Mouse (Mus musculus) spleen, postnatal 4 days (tissue): Measurements from ENCODE around the gene Gm38394.
"Not testable (repeated sequence)": the region's sequence is repeated elsewhere in the genome, so short reads cannot be mapped to it uniquely, and the experiment has no call there.

ENCODE experiments used
- DNase-seq, 2 experiments: peaks; one replicate each; pipeline ENCODE4 v3.0.0; 2022; ENCODE audit warnings: low spot score in 2 of 2

Gm38394 gene

DNA sequence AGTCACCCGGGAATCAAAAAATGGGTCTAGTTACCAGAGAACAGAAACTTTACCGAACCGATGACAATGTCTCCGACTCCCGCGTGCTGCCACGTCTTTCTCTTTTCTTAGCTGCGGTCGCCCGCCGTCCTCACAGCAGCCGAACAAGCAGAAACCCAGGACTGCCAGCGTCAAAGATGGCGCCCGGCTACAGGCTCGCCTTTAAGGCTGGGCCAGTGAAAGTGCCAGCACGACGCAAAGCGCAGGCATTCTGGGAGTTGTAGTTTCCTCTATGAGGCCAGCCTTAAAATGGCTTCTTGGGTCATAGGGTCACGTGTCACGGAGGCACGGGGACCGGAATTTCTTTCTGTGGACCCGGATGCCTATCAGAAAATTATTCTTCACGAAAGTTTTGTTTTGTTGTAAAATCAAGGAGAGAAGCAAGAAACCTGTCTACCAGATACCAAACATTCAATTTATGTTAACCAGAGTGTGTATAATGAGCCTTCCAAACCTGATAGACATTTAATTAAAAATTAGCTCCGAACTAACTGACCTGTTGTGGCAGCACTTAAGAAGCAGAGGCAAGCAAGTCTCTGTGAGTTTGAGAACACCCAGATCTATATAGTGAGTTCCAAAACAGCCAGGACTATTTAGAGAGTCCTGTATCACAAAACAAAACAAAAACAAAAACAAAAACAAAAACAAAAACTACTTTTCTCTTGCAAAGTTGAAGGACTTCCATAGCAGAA is at the start of gene Gm38394:
Gm38394 (minus strand) TSS at position 116 of the 731 bp plus-strand sequence.
- DNase-seq, result peak; percentile 90 to 93

DNA sequence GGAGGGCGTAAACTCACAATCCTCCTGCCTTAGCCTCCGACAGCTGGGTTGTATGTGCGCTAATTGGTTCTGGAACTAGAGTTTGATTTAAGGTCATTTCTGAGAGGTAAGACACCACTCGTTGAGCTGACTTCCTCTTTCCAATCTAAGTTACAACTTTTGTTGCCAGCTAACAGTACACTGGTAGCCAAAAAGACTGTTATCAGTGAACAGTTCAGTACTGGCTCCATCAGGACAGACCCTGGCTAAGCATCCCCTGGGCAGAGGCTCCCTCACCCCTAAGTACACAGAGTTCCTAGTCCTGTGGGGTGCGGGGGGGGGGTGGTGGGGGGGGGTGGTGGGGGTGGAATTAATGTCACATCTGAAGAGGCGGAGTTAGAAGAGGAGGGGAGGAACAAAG is 49.8 kb upstream of the Gm38394 start:
- DNase-seq, result no peak

DNA sequence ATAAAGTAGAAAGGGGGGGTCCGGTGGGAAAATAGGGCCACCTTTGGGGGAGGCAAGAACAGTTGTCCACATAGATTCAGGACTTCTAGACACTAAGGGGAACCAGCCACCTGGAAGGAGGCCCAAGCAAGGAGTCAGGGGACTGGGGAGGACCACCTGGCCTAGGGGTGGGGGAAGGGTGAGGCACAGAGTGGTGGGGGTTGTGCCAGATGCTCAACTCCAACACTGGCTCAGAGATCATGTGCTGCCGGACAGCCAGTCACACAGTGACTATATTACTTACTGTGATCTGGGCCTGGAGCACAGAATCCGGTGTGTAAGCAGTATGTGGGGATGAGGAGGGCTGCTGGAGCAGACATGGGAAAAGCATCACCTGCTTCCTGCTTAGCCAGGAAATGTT is 48.2 kb upstream of the Gm38394 start:
- no peak for DNase-seq

DNA sequence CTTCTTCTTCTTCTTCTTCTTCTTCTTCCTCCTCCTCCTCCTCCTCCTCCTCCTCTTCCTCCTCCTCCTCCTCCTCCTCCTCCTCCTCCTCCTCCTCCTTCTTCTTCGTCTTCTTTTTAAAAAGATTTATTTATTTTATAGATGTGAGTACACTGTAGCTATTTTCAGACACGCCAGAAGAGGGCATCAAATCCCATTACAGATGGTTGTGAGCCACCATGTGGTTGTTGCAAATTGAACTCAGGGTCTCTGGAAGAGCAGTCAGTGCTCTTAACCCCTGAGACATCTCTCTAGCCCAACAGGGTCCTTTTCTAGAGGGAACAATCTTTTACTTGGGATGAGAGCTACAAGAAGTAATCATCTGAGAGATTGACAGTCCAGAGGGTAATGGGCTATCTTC is 40.7 kb upstream of the Gm38394 start:
- not testable (repeated sequence) for DNase-seq

DNA sequence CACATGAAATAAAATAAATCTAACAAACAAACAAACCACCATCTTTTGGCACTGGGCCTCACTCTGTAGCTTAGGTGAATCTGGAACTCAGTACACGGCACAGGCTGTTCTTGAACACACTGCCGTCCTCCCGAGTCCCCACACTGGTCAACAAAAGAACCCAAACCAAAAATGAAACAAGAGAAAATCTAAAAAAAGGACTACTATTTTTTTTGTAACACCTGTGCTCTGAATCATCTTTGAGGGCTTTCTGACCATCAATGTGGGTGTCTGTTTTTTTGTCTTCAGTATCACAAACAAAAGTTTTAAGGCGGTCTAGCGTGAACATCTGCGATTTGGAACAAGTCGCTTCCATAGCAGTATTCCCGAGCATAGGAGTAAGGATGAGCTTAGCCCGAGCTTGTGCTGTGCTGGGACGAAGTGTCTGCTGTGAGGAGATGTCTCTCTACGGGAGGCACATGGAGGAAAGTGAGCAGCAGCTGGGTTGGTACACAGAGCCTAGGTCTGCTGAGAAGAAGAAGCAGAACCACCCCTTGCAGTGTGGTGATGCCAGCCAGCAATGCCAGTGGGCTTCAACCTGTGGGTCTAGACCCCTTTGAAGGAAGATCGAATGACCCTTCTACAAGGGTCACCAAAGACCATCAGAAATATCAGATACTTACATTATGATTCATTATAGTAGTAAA is 37.0 kb upstream of the Gm38394 start:
- no peak for DNase-seq

DNA sequence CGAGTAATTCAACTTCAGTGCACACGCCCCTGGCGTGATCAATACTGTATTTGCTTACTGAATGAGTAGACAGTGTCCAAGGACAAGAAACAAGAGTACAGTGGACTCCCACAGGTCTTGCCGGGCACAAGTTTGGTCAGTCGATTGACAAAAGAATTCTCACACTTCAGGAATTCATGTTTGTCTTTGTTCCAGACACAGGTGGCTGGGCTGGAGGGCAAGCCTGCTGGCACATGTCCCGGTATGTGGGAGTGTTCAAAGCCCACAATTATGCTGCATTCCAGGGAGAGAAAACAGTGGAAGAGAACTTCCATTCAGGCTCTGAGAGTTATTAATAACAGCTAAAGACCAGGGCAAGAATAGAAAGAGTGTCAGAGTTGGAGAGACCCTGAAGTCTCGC is 34.8 kb upstream of the Gm38394 start:
- no peak for DNase-seq

DNA sequence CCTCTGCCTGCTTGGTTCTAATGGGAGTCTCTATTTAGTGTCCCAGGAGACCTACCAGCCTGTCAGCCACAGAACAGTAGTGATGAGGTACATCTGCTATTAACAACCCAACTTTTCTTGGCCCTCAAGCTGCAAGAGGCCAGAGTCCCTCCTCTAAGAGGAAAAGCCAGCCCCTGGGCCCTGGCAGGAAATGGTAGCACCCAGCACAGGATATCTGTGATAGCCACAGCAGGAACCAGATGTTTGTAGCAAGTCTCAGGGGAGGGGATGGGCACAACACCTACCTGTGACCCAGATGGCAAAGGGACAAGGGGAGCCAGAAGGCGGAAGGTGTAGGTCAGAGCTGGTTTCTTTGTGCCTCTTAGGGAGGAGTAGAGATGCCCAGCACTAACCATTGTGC is 33.8 kb upstream of the Gm38394 start:
- peak in 1 of 2 experiments; percentile 54 for DNase-seq

DNA sequence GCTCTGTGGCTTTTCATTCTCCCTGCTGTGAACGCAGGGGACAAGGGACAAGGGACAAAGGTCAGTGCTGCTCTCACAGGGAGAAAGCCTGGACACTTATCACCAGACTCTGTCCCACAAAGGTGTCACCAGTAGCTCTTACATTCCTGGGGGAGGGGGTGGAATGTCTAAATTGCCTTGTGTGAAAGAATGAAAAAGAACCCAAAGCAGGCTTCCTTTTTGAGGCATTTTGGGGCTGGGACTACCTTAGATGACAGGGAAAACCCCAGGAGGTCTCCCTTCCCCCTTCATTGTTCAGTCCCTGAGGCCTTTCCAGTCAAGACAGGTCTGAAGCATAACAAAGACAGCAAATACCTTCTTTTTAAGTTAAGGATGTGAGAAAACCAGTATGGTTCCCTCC is 33.2 kb upstream of the Gm38394 start:
- no peak for DNase-seq

DNA sequence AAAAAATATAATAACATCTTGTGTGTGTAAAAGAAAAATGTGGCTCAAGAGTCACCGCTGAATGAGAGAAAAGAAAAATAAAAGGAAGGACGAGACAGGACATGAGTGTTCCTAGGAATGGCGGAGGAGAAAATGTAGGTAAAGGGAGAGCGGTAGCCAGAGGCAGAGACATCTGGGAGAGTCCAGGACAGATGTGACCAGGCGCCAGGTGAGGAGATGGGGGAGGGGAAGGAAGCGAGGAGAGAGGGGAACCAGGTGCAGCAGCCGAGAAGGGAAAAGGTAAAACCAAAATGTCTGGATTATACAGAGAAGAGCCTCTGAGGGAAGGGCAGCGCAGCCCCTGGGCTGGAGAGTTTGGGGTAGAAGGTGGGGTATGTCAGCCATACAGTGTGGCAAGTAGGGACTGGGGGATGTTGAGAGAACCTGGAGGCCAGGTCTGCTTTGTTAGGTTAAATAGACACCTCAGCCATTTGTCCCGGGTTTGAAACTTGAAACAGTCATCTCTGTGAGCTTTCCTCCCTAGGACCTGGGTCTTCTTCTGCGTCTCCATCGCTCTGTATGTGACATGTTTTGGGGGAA is 32.5 kb upstream of the Gm38394 start:
- DNase-seq, result no peak

DNA sequence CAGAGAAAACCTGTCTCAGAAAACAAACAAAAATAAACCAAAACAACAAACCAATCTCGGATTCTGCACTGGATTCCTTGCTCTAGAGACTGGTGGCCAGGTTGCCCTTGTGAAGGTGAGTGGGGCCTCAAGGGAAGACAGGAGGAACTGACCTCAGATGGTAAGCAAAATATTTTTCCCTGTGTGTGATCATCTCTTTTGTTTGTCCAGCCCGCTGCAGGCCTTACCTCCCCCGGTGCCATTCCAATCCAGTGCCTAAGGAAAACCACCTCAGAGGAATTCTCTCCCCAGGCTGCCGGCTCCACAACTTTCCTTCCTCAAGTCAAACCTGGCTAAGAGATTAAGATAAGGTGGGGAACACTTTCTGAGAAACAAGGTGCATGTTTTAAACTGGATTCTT is 31.1 kb upstream of the Gm38394 start:
- DNase-seq, result no peak

DNA sequence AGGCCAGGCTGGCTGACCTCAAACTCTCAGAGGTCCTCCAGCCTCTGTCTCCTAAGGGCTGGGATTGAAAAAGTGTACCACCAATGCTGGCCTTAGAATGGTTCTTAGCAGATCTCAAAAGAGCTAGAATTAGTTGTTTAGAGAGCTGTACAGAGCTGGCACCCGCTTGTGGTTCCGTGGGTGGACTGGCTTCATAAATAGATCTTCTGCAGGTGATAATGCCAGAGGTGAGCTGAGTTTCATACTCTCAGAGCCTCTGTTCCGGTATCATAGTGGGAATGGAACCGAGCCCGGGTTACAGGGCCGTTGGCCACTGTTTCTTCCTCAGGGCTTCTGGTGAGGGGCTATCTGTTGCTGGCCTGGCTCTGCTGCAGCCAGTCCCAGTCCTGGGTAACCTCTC is 29.9 kb upstream of the Gm38394 start:
- no peak for DNase-seq

DNA sequence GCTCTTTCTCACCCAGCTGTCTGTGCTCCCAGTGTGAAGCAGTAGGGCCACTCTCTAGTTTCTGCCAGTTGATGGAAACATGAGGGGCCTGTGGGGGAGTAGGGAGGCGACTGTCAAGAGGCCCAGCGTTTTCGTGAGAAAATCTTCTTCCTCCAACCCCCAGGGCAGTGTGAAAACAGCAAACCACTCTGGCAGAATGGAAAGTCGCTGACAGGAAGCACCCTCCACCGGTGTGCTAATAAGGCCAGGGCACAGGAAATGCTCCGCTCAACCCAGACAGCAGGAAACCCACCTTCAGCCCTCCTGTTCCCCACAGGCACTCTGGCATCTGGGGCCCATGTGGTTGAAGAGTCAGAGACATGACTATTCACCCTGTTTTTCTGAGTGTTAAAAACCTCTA is 28.8 kb upstream of the Gm38394 start, which contains the start of gene Lax1:
Lax1 (minus strand) TSS at position 212 of the 400 bp plus-strand sequence.
- peak; percentile 52 to 75 for DNase-seq

DNA sequence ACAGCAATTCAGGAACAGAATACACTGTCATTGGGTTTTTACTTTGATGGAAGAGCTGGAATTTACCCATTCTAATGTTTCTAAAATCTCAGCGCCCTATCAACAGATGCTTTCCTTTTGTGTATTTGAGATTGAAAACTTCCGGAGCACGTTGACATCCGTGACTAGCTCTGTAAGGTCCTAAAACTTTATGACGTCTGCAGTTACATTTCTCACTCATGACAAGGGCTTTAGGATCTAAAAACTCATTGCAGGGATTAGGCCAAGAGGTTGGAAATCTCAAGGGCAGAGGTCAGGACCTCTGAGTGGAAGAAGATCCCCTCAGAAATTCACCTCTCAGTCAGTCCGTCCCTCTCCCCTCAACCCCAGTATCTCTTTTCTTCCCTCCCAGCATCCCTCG is 27.2 kb upstream of the Gm38394 start:
- DNase-seq, result no peak

DNA sequence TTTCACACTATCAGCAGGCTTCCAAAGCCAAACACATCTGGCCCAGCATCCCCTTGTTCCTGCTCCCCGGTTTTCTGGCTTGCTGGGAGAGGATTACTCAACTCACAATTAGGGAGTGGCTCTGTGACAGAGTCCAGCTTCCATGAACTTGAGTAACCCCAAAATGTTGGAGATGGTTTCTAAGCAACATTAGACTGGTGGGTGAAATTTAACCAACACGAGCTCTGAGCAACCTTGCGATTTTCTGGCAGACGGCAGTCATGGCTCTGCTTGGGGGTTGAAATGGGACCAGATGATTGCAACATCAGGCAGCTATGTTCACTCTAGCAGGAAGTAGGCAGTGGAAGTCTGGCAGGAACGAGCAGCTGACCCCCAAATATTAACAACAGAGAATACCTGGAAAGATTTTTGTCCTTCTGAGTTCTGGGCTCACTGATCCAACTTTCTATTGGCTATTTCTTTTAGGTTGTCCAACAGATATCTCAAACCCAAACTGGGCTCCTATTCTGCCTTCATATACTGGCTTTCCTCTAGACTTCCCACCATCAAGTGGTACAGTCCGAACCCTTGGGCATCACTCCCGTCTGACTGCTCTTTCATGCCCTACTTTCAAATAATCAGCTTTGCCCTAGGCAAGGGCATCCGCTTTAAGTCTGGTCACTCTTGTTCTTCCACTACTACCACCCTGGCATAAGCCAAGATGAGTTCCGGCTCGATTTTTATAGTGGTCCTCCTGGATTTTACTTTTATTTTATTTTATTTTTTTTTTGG is 24.8 kb upstream of the Gm38394 start:
- DNase-seq, result no peak

DNA sequence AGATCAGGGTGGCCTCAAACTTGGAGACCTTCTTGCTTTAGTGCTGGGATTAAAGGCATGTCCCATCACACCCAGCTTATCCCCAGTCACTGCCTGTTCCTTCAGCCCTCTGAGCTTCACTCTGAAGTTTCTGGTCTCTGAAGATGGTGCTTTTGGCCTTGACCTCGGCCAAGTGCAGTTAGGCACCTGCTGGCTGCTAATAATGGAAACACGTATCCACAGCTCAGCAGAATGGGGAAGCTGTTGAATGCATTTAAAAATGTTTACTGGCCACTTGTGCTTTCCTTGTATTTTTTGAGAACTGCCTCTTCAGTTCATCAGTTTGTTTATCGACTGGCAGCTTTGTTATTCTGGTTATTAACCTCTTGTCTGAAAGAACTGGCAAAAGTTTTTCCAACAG is 10.7 kb upstream of the Gm38394 start:
- no peak for DNase-seq

DNA sequence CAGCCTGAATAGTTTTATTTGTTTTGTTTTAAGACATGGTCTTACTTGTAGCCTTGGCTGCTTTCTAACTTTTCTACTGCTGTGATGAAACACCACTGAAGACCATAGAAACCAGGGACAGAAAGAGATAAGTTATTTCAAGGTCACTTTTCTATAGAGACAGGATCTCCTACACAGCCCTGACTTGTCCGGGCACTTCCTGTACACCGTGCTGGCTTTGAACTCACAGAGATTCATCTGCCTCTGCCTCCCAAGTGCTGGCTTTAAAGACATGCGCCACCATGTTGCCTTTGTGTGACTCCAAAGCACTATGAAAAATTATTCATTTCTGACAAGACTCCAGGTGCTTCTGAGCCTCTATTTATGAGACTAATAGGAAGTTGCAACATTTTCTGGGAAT is 10.1 kb upstream of the Gm38394 start:
- no peak for DNase-seq

DNA sequence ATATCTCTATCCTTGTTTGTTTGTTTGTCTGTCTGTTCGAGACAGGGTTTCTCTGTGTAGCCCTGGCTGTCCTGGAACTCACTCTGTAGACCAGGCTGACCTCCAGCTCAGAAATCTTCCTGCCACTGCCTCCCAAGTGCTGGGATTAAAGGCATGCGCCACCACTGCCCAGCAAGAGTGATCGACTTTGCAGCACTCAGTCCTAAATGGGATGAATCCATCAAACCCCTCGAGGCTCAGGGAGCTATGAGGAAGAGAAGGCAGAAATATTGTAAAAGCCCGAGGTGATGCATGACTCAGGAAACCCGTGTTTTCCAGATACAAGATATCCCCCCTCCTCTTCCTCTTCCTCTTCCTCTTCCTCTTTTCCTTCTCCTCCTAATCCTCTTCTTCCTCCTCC is 9.7 kb upstream of the Gm38394 start:
- DNase-seq, result no peak

DNA sequence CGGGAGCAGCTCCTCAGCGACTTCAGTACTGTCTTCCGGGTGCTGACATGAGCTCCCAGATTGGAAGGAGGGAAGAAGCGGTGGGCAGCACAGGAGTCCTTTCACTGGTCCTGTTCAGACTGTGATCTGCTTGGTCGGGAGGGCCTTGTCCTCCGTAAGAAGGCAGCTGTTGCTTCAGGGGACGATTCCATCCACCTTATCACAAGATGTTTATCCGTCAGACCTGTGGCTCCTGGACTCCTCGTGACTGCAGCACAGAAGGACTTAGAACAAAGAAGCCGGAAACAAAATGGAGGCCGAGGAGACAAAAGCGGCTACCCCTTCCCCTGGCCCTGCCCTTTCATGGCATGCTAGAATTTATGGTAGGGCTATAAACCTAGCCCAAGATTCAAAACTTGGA is 9.1 kb upstream of the Gm38394 start:
- no peak for DNase-seq

DNA sequence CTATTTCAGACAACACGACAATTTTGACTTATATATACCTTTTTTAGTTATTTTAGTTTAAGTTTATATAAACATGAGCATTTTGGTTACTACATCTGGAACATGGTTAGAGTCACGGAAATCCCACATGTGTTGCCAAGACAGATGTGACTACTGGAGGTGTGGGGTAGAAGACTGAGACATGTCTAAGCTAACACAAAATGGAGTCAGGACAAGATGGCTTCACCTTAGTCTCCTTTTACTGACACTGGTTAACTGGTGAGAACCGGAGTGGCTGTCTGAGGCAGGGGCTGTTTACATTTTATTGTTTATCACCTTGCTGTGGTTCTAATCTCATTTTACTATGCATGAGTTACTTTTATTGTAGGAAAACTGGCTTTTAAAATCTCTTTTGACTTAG is 7.5 kb upstream of the Gm38394 start:
- DNase-seq, result no peak

DNA sequence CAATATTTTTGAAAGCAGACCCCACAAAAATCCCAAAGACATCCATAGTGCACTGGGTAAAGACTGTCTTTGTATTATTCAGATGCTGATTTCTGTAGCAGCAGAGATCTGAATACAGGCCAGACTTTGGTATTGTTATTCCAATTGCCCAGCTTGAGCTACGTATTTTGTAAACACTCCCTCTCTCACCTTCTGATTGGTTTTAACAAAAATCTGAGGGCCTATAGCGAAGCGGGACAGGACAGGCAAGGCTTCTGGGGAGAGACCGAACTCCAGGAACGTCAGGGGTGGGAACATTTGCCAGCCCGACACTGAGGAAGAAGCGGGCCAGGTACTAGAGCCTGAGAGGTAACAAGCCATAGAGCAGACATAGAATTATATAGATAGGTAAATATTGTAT is 6.6 kb upstream of the Gm38394 start:
- no peak for DNase-seq

DNA sequence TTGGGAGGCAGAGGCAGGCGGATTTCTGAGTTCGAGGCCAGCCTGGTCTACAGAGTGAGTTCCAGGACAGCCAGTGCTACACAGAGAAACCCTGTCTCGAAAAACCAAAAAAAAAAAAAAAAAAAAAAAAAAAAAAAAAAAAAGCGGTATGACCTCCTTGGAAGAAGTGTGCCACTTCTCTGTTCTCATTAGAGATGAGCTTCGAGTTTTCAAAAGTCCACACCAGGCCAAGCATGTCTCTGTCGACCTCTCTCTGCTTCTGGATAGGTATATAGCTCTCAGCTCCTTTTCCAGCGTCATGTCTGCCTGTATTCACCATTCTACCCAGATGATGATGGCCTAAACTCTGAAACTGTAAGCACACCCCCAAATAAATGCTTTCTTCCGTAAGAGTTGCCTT is 4.6 kb upstream of the Gm38394 start:
- DNase-seq, result not testable (repeated sequence)

DNA sequence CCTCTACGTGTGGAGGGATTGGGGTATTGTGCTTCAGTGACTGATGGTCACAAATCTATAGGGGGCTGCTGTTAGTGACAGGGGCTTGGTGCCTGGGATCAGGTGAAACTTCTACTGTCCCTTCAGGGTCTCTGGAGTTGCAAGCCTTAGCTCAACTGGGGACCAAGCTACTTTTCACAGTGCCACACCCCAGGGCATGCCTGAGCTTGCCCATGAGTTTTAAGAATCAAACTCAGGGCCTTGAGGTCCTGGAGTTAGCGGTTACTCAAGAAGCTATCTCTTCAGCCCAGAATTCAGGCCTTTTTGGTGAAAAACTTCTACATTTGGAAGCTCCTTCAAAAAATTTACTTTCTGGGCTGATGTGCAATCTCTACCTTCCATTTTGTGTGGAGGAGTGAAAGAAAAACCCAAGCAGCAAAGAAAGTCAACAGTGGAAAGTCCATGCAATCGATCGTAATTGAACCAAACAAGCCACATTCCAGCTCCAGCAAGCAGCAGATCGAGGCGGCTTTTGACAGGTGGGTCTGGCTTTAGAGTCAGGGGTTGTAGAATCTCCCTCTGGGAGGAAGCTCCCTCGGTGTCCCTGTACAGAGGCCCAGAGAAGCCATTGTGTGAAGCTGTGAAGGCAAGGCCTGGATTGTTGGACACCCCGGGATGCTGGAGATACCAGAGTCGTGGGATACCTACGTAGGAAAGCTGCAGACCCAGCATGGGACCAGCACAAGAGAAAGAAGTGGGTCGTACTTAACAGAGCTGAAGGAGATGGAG is 3.3 kb upstream of the Gm38394 start:
- DNase-seq, result no peak
